Mouse (Mus musculus) limb, embryonic 15.5 days (tissue): ENCODE results near the gene Lgr4. TPM values are rescaled to one million over a fixed set of nuclear protein-coding genes. Genes with fewer than 3 reads are reported as not detected.
"Not testable (repeated sequence)": the region's sequence is repeated elsewhere in the genome, so short reads cannot be mapped to it uniquely, and the experiment has no call there.

Experiments used
- ATAC-seq: fragments of 200-750 bp; cut with Nextera tagmentation; 2 replicates; pipeline ENCODE4 v1.8.0; 2017; ENCODE audit warnings: low read depth, moderate TSS enrichment; ENCODE audit not compliant: insufficient number of reproducible peaks, low FRiP score, low TSS enrichment
- H3K27ac ChIP-seq: fragments of 300-500 bp; sonication (generic); 2 replicates; pipeline ENCODE4 v1.5.1; 2015; ENCODE audit warnings: moderate library complexity, mild to moderate bottlenecking, inconsistent platforms
- H3K27me3 ChIP-seq: fragments of 300-500 bp; sonication (generic); 2 replicates; pipeline ENCODE4 v1.6.1; 2015; ENCODE audit warnings: inconsistent platforms
- H3K36me3 ChIP-seq: fragments of 300-500 bp; sonication (generic); 2 replicates; pipeline ENCODE4 v1.6.1; 2015; ENCODE audit warnings: inconsistent platforms
- H3K4me1 ChIP-seq: fragments of 300-500 bp; sonication (generic); 2 replicates; pipeline ENCODE4 v1.6.1; 2015; ENCODE audit warnings: inconsistent platforms
- H3K4me2 ChIP-seq: fragments of 300-500 bp; sonication (generic); 2 replicates; pipeline ENCODE4 v1.6.1; 2015; ENCODE audit warnings: mild to moderate bottlenecking, inconsistent platforms
- H3K4me3 ChIP-seq: fragments of 300-500 bp; sonication (generic); 2 replicates; pipeline ENCODE4 v1.5.1; 2015; ENCODE audit warnings: mild to moderate bottlenecking, inconsistent platforms
- H3K9ac ChIP-seq: fragments of 300-500 bp; sonication (generic); 2 replicates; pipeline ENCODE4 v1.6.1; 2015; ENCODE audit warnings: inconsistent platforms
- H3K9me3 ChIP-seq: fragments of 300-500 bp; sonication (generic); 2 replicates; pipeline ENCODE4 v1.6.1; 2016; ENCODE audit warnings: inconsistent platforms
- WGBS: fragments of 180-500 bp; shearing (Covaris S2); methylation state at CpG from one replicate; pipeline ENCODE4 v1.1.7; 2015; 5-methylcytosine and 5-hydroxymethylcytosine counted together
- polyA plus RNA-seq: library from polyadenylated mRNA; unstranded; fragments of >200 nt; fragmentation: Nextera tagmentation; extraction: Ambion mirVana; gene quantifications from 2 replicates; pipeline ENCODE4 v1.2.1, GENCODE M21; 2015

Lgr4 gene
- polyA plus RNA-seq = 12.5 and 15.1 TPM in 2 replicates

DNA sequence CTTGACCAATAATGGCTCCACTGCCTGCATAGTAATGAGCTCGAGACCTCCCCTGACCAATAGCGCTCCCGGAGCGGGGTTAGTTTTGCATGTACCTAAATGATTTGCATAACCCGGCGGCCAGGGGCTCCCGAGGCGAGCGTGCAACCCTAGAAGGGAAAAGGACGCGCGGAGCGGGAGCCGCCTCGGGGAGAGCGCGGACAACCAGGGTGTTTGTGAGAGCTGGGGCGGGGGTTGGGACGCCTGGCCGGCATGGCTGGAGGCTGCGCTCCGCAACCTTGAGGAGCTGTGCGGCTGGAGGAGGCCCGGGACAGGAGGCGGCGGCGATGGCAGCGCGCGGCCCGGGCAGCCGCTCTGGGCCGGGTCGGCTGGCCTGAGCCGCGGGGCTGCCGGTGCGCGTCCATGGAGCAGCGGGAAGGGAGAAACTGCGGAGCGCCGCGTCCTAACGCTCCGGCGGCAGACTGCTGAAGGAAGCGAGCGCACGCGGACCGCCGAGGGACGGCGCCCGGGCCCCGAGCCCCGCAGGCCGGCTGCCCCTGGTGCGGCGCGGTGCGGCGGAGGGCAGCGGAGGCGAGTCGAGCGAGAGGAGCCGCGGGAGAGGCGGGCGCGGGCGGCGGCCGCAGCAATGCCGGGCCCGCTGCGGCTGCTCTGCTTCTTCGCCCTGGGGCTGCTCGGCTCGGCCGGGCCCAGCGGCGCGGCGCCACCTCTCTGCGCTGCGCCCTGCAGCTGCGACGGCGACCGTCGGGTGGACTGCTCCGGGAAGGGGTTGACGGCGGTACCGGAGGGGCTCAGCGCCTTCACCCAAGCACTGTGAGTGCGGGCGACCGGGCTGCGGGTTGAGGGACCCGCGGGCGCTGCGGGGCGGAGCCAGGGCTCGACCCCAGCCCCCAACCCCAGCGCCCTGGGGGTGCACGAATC, at the start of gene Lgr4:
TSS of gene Lgr4 (plus strand) at position 152 of the 918 bp plus-strand sequence.
- WGBS = under 1% methylated on average over 95 of the region's 111 CpGs
- H3K27ac ChIP-seq = peak within 1 kb of the TSS; percentile 98
- H3K4me1 ChIP-seq = peaks cover 34% of the 10 kb centered on the region
- peak; percentile 98 for ATAC-seq
- H3K4me3 ChIP-seq = peak within 1 kb of the TSS; percentile 92
- no peaks in the 10 kb centered on the region for H3K9me3 ChIP-seq
- H3K36me3 ChIP-seq = no peaks in the 10 kb centered on the region
- H3K27me3 ChIP-seq = no peaks in the 10 kb centered on the region
- H3K9ac ChIP-seq = peak within 1 kb of the TSS; percentile 88
- H3K4me2 ChIP-seq = peak within 1 kb of the TSS; percentile 69

DNA sequence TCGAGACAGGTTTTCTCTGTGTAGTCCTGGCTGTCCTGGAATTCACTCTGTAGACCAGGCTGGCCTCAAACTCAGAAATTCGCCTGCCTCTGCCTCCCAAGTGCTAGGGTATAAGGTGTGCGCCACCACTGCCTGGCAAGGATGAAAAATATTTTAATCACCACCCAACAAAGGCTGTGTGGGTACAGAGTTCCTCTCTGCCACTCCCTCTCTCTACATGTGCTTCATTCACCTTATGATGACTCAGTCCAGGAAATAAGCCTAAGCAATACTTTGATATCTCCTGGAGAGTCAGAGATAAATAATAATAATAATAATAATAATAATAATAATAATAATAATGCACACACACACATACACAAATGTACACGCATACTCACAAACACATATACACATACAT, 38.0 kb upstream of the Lgr4 start:
- not testable (repeated sequence) for H3K27ac ChIP-seq, H3K27me3 ChIP-seq, H3K4me1 ChIP-seq, H3K9ac ChIP-seq, H3K4me2 ChIP-seq, H3K36me3 ChIP-seq, H3K9me3 ChIP-seq, H3K4me3 ChIP-seq, ATAC-seq
- 76% methylated on average over 4 of the region's 4 CpGs for WGBS

DNA sequence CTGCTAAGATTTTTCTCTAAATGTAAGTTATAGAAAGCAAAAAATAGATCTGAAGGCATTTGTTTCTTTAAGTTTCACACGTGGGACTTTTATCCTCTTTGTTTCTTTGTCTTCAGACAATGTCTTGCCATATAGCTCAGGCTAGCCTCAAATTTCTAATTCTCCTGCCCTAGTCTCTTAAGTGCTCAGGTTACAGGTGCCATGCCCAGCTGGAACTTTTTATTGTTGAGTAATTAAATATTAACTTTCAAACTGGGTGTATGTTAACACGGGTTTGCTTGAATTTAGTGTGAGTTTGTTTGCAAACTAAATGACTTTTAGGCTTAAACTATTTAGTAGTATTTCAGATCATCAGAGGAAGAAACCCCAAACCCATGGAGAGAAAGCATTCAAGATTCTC, 36.3 kb upstream of the Lgr4 start:
- Histone ChIP-seq H3K27me3 (no peaks in the 10 kb centered on the region), H3K4me2 (no peak overlapping the region), H3K9me3 (no peaks in the 10 kb centered on the region), H3K27ac (no peak overlapping the region), H3K4me3 (no peak overlapping the region), H3K4me1 (no peaks in the 10 kb centered on the region), H3K36me3 (no peaks in the 10 kb centered on the region), H3K9ac (no peak overlapping the region)
- ATAC-seq = no peak
- 43% methylated on average over 2 of the region's 2 CpGs for WGBS

DNA sequence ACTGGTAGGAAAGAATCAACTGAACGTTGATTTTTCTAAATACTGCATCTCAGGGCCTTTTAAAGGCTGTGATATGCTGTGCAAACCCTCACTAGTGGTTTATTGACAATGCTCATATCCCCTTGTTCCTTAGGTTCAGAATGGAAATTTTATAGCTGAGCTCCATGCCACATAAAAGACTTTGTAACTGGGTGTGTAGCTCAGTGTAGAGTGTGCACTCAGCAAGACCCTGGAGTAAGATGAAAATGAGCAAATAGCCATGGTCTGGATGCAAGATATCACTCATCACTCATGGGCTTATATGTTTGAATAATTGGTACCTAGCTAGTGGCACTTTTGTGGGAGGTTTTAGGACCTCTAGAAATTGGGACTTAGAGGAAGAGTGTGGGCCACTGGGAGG, 35.8 kb upstream of the Lgr4 start:
- no peak for ATAC-seq
- WGBS = 48% methylated on average over 1 of the region's 1 CpGs
- H3K4me2 ChIP-seq = no peak overlapping the region

DNA sequence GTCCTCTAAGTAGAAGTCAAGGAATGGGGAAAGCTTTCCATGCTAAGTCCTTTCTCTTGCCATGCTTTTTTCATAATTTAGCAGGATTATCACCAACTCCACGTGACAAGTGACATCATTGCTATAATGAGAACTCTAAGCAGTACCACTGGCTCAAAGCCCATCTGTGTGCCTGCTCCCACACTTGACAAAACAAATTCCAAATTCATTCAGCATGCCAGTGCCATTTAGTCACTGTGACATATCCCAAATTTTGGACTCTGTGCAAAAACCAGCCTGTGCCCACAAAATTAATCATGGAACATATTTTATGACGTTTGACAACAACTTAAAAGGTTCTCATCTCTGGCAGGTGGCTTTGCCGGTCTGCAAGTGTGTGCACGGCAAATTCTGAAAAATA, 33.3 kb upstream of the Lgr4 start:
- ATAC-seq = no peak
- H3K4me1 ChIP-seq = no peaks in the 10 kb centered on the region
- WGBS = 65% methylated on average over 4 of the region's 4 CpGs

More for the DNA sequence above, 35.8 kb upstream of the Lgr4 start:
- Histone ChIP-seq H3K36me3 (no peaks in the 10 kb centered on the region), H3K27ac (no peak overlapping the region), H3K4me1 (no peaks in the 10 kb centered on the region), H3K4me3 (no peak overlapping the region), H3K9ac (no peak overlapping the region), H3K9me3 (no peaks in the 10 kb centered on the region), H3K27me3 (no peaks in the 10 kb centered on the region)

DNA sequence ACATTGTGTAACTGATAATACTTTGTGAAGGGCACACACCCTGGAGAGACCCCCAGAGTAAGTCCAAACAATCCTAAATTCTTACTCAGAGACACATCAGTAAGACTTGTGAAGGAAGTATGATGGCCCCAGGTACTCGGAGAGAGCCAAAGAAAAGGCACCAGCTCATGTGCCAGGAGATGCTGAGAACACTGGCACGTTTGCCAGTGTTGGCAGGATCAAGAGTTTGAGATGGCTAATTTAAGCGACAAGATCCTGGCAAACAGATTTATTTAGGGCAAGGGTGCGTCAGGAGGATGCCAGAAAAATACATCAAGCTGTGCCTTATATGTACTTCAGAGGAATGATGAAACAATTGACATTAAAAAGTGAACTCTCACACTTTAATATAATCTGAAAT, 32.9 kb upstream of the Lgr4 start:
- 54% methylated on average over 4 of the region's 4 CpGs for WGBS
- no peak overlapping the region for H3K27ac ChIP-seq
- H3K9me3 ChIP-seq = no peaks in the 10 kb centered on the region
- no peaks in the 10 kb centered on the region for H3K27me3 ChIP-seq
- H3K4me1 ChIP-seq = no peaks in the 10 kb centered on the region
- no peaks in the 10 kb centered on the region for H3K36me3 ChIP-seq
- H3K4me3 ChIP-seq = no peak overlapping the region
- H3K9ac ChIP-seq = no peak overlapping the region
- no peak overlapping the region for H3K4me2 ChIP-seq
- no peak for ATAC-seq

More for the DNA sequence above, 33.3 kb upstream of the Lgr4 start:
- H3K27me3 ChIP-seq = no peaks in the 10 kb centered on the region
- H3K27ac ChIP-seq = no peak overlapping the region
- H3K9ac ChIP-seq = no peak overlapping the region
- no peak overlapping the region for H3K4me2 ChIP-seq
- no peaks in the 10 kb centered on the region for H3K36me3 ChIP-seq
- H3K4me3 ChIP-seq = no peak overlapping the region
- no peaks in the 10 kb centered on the region for H3K9me3 ChIP-seq

DNA sequence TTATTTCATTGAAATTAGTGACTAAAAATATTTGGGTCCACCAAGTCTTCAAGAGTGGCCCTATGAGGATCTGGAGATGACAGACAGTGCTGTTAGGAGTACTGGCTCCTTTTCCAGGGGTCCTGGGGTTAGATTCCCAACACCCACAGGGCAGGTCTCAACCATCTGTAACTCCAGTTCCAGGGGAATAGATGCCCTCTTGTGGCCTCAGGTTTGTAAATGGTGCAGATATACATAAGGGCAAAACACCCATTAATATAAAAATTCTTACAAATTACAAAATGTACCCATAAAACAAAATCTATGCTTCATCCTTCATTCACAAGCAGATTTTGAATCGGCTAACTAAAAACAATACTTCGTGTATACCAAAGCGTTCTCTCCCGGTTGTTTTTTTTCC, 27.4 kb upstream of the Lgr4 start:
- peak overlapping the region; percentile 94; the same call in 1 of the 2 replicates for H3K9ac ChIP-seq

DNA sequence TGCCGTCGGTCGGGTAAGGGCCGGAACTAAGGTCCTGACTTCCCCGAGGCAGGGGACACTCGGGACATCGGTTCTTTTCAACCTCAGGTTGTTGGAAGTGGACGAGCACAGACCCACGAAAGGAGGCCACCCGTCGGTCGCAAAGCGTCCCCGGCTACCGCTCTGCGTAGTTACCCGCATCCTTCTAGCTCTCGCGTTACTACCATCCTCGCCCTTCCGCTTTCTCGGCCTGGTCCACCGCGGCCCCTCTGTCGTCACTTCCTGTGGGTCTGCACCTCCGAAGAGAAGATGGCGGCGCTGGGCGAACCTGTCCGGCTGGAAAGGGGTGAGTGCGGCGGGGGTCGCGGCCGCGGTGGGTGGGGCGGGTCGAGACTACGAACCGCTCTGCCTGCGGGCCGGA, 26.9 kb upstream of the Lgr4 start, which contains the start of gene Lin7c:
TSS of gene Lin7c (plus strand) at position 257 of the 400 bp plus-strand sequence.
- WGBS = under 1% methylated on average over 42 of the region's 42 CpGs
- Histone ChIP-seq H3K36me3 (peaks cover 14% of the 10 kb centered on the region), H3K27me3 (no peaks in the 10 kb centered on the region), H3K9ac (peak within 1 kb of the TSS; percentile 94), H3K4me2 (peak within 1 kb of the TSS; percentile 43), H3K27ac (peak within 1 kb of the TSS; percentile 94), H3K4me3 (peak within 1 kb of the TSS; percentile 78), H3K9me3 (no peaks in the 10 kb centered on the region), H3K4me1 (peaks cover 10% of the 10 kb centered on the region)
- peak; percentile 98 for ATAC-seq

More for the DNA sequence above, 27.4 kb upstream of the Lgr4 start:
- H3K36me3 ChIP-seq = peaks cover 9% of the 10 kb centered on the region
- peak overlapping the region; percentile 43 for H3K4me2 ChIP-seq
- no peak for ATAC-seq
- WGBS = 30% methylated on average over 4 of the region's 4 CpGs
- peak overlapping the region; percentile 78 for H3K4me3 ChIP-seq
- H3K9me3 ChIP-seq = no peaks in the 10 kb centered on the region
- peaks cover 10% of the 10 kb centered on the region for H3K4me1 ChIP-seq
- no peaks in the 10 kb centered on the region for H3K27me3 ChIP-seq
- peak overlapping the region; percentile 94; the same call in 1 of the 2 replicates for H3K27ac ChIP-seq

DNA sequence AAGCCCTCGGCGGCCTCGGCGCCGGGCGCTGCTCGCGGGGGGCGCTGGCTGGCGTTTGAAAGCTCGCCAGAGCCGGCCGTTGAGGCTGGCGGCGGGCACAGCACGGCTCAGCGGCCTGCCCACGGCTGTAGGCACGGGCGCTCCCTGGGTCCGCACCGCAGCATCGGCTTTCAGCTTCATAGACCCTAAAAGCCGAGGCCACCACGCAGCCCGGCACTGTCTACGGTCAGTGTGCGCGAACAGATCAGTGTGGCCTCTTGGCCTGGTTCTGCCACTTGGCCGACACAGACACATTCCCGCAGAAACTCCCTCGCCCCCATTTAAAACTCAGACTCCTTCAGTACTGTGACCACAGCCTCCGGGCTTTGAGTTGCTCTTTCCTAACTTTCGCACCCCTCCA, 26.4 kb upstream of the Lgr4 start:
- under 1% methylated on average over 34 of the region's 34 CpGs for WGBS
- ATAC-seq = peak; percentile 52
- H3K4me1 ChIP-seq = peaks cover 10% of the 10 kb centered on the region
- H3K27ac ChIP-seq = peak overlapping the region; percentile 94
- no peaks in the 10 kb centered on the region for H3K27me3 ChIP-seq
- H3K36me3 ChIP-seq = peaks cover 18% of the 10 kb centered on the region
- H3K4me3 ChIP-seq = peak overlapping the region; percentile 78
- H3K9ac ChIP-seq = peak overlapping the region; percentile 94
- H3K4me2 ChIP-seq = peak overlapping the region; percentile 43
- no peaks in the 10 kb centered on the region for H3K9me3 ChIP-seq

DNA sequence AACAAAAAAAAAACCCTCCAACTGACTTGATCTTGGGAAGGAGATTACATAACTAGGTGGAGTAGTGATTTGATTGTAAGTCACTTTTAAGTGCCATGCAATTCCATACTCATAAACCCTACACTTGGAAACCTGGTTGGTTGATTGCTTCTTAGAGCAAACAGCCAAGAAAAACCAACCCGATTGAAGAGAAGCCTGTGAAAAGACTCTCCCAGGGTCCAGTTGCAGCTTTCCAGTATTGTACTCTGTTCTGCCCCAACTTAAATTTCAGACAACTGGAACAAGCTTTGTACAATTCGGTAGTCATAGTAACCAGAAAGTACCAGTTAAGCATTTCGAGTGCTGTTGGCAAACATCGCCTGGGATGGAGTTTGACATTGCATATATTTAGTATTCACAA, 26.0 kb upstream of the Lgr4 start:
- Histone ChIP-seq H3K4me3 (peak overlapping the region; percentile 78), H3K36me3 (peaks cover 23% of the 10 kb centered on the region), H3K9ac (peak overlapping the region; percentile 94), H3K27me3 (no peaks in the 10 kb centered on the region), H3K4me2 (peak overlapping the region; percentile 43), H3K9me3 (no peaks in the 10 kb centered on the region), H3K4me1 (peaks cover 10% of the 10 kb centered on the region), H3K27ac (peak overlapping the region; percentile 94)
- WGBS = 24% methylated on average over 4 of the region's 4 CpGs
- no peak for ATAC-seq

DNA sequence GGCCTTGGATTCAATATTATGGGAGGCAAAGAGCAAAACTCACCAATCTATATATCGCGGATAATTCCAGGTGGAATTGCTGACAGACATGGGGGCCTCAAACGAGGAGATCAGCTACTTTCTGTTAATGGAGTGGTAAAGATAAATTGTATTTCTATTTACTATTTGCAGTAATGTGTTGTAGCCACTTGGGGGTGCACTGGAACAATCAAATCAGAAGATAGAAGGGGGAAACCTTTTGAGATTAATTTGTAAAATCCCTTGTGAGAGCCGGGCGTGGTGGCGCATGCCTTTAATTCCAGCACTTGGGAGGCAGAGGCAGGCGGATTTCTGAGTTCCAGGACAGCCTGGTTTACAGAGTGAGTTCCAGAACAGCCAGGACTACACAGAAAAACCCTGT, 21.1 kb upstream of the Lgr4 start:
- no peak for ATAC-seq
- 85% methylated on average over 7 of the region's 7 CpGs for WGBS
- H3K9me3 ChIP-seq = no peaks in the 10 kb centered on the region
- no peak overlapping the region for H3K4me2 ChIP-seq
- peaks cover 10% of the 10 kb centered on the region for H3K4me1 ChIP-seq
- H3K27me3 ChIP-seq = no peaks in the 10 kb centered on the region
- H3K36me3 ChIP-seq = peaks cover 53% of the 10 kb centered on the region
- no peak overlapping the region for H3K4me3 ChIP-seq
- no peak overlapping the region for H3K27ac ChIP-seq
- no peak overlapping the region for H3K9ac ChIP-seq

DNA sequence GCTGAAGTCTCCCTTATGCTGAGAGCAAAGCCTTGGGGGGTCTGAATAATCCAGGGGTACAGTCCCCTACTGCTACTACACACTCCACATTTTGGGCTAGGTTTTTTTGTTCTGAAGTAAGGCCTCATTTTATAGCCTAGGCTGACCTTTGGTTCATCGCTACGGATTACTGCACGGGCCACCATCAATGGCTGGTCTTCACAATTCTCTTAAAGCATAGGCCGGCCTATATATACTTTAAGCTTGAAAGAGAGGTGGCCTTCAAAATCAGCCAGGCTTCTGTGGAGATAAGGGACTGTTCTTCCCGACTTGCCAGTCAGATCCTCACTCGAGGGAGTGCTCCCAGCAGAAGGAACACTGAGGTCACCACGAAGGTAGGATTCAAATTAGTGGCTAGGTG, 14.6 kb upstream of the Lgr4 start:
- no peaks in the 10 kb centered on the region for H3K4me1 ChIP-seq
- H3K9me3 ChIP-seq = no peaks in the 10 kb centered on the region
- H3K36me3 ChIP-seq = peaks cover 33% of the 10 kb centered on the region
- no peaks in the 10 kb centered on the region for H3K27me3 ChIP-seq
- WGBS = 72% methylated on average over 7 of the region's 7 CpGs
- no peak overlapping the region for H3K4me3 ChIP-seq
- no peak overlapping the region for H3K27ac ChIP-seq
- H3K9ac ChIP-seq = no peak overlapping the region
- no peak for ATAC-seq
- no peak overlapping the region for H3K4me2 ChIP-seq
